Mouse (Mus musculus): ENCODE data around the gene S1pr1. TPM values are rescaled to one million over a fixed set of nuclear protein-coding genes. Genes with fewer than 3 reads are reported as not detected.

The S1pr1 gene
- polyA plus RNA-seq (2014; fragmentation: Nextera tagmentation; extraction: Ambion mirVana): 13.8 and 14.1 TPM in 2 replicates

DNA sequence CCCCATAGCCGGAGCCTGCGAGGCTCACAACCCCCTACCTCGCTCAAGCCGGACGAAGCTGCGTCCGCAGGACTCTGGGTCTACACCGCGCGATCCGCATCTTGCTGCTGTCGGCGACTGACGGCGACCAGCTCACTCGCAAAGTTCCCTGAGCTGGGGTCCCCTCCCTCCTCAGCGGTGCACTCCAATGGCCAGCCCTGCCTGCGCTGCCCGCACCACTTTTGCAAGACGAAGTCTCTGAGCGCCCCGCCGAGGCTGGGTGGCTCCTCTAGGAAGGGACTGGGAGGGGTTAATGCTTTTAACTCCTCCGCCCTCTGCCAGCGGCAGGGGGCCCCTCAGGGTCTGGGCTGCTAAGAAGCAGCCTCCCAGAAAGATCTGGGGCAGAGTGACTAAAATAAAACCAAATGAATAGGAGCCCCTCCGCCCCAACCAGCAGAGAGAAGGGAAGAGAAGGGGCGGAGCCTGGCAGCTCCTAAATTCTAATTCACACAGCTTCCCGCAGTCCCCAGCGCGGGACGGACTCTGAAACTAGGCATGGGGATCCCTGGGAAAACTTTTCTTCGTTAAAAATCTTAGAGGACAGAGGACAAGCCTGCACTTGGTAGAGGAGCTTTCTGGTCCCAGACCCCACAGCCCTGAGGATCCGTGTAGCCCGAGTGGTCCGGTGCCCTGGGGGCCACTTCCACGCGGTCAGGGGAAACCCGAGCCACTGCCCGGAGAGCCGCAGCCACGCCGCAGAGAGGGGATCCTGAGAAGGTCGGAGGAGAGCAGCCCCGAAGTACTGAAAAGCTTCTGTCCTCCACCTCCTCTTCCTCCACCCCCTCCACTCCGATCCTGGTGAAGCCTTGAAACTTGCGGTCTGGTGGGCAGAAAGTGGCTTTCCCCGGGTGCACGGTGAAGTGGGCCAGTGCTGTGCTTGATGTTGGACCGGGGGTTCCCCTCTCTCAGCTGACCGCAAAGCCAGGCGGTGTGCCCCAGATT lies at the start of gene S1pr1:
Gene S1pr1 (minus strand): TSS at position 402 of the 981 bp plus-strand sequence.
- peak within 1 kb of the TSS; percentile 48 for H3K4me3 ChIP-seq (ENCODE audit: low read depth, low read length)
- WGBS: under 1% methylated on average over 51 of the region's 51 CpGs
- H3K4me1 ChIP-seq (replicated peaks; ENCODE audit: control insufficient read depth, insufficient read depth, low read length): 0 out of 2 replicates have a peak, but pooled peaks cover 2% of the 10 kb centered on the region
- H3K9me3 ChIP-seq (ENCODE audit: control insufficient read depth, low read length): no peaks in the 10 kb centered on the region
- H3K4me2 ChIP-seq (replicated peaks; ENCODE audit: low read depth, low read length): peak within 1 kb of the TSS; percentile 82
- DNase-seq (ENCODE audit: low spot score) (peak; percentile 83), ATAC-seq (ENCODE audit: low FRiP score) (peak; percentile 92)
- peak within 1 kb of the TSS; percentile 68 for H3K9ac ChIP-seq (ENCODE audit: low read depth, low read length)
- no peaks in the 10 kb centered on the region for H3K36me3 ChIP-seq (ENCODE audit: control insufficient read depth, insufficient read depth, low read length)
- 0 out of 2 replicates have a peak, but pooled peaks cover 2% of the 10 kb centered on the region for H3K27me3 ChIP-seq (ENCODE audit: control insufficient read depth, insufficient read depth, low read length)
- peak within 1 kb of the TSS; percentile 58; the same call in 1 of the 2 replicates for H3K27ac ChIP-seq (ENCODE audit: low read depth, low read length)

DNA sequence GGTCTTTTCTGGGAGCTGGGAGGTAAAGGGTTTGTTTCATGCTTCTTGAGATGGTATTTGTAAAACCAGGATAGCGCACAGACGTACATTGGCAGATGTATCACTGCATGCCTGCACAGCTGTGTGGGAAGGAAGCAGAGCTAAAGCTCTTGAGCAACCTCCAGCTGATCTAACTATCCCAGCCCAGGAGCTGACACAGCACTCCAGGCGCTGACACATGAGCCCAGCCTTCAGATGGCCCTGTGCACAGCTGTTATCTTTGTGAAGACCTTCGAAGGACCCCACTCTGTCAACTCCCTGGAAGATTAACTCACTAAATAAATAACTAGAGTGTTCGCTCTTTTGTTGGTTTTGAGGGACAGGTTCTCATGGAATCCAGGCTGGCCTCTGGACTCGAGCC lies 48.4 kb upstream of the S1pr1 start:
- Histone ChIP-seq H3K9ac (ENCODE audit: low read depth, low read length) (no peak overlapping the region), H3K9me3 (ENCODE audit: control insufficient read depth, low read length) (no peaks in the 10 kb centered on the region), H3K4me2 (replicated peaks; ENCODE audit: low read depth, low read length) (no peak overlapping the region), H3K4me1 (replicated peaks; ENCODE audit: control insufficient read depth, insufficient read depth, low read length) (no peaks in the 10 kb centered on the region), H3K27me3 (ENCODE audit: control insufficient read depth, insufficient read depth, low read length) (no peaks in the 10 kb centered on the region), H3K4me3 (ENCODE audit: low read depth, low read length) (no peak overlapping the region), H3K27ac (ENCODE audit: low read depth, low read length) (no peak overlapping the region), H3K36me3 (ENCODE audit: control insufficient read depth, insufficient read depth, low read length) (no peaks in the 10 kb centered on the region)
- ATAC-seq (ENCODE audit: low FRiP score) (no peak), DNase-seq (ENCODE audit: low spot score) (no peak)
- WGBS: 64% methylated on average over 6 of the region's 6 CpGs

DNA sequence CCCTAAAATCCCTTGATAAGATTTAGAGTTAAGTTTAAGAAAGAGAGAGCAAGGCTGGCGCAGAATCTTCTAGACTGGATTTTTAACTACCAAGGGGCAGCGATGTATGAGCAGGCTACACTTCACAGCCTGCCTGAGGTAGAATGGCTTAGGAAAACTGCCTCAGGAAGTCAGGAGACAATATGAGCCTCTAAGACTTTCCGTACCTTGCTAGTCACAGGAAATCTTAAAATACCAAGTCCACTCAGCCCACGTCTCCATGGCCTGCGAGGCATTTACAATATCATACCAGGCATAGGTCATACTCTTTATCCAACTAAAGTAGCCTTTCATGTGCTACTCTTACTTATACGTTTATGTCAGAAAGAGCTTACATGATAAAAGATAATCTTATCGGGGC lies 48.0 kb upstream of the S1pr1 start:
- WGBS: 79% methylated on average over 7 of the region's 7 CpGs
- H3K4me3 ChIP-seq (ENCODE audit: low read depth, low read length): no peak overlapping the region
- H3K27me3 ChIP-seq (ENCODE audit: control insufficient read depth, insufficient read depth, low read length): no peaks in the 10 kb centered on the region
- ATAC-seq (ENCODE audit: low FRiP score) (no peak), DNase-seq (ENCODE audit: low spot score) (no peak)
- no peak overlapping the region for H3K9ac ChIP-seq (ENCODE audit: low read depth, low read length)
- no peak overlapping the region for H3K4me2 ChIP-seq (replicated peaks; ENCODE audit: low read depth, low read length)
- H3K4me1 ChIP-seq (replicated peaks; ENCODE audit: control insufficient read depth, insufficient read depth, low read length): no peaks in the 10 kb centered on the region
- H3K27ac ChIP-seq (ENCODE audit: low read depth, low read length): no peak overlapping the region
- H3K36me3 ChIP-seq (ENCODE audit: control insufficient read depth, insufficient read depth, low read length): no peaks in the 10 kb centered on the region
- H3K9me3 ChIP-seq (ENCODE audit: control insufficient read depth, low read length): no peaks in the 10 kb centered on the region

DNA sequence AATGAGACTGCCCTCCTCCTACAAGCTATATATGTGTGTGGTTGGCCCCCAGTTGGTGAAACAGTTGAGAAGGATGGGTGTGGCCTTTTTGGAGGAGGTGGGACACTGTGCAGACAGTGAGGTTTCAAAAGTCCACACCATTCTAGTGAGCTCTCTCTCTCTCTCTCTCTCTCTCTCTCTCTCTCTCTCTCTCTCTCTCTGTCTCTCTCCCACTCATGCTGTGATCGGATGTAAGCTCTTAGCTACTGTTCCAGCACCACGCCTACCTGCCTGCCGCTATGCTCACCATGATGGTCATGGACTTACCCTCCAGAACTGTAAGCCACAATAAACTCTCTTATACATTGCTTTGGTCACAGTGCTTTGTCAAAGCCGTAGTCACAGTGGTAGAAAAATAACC lies 44.8 kb upstream of the S1pr1 start:
- DNase-seq (ENCODE audit: low spot score) (no peak), ATAC-seq (ENCODE audit: low FRiP score) (no peak)
- Histone ChIP-seq H3K27ac (ENCODE audit: low read depth, low read length) (no peak overlapping the region), H3K4me1 (replicated peaks; ENCODE audit: control insufficient read depth, insufficient read depth, low read length) (no peaks in the 10 kb centered on the region), H3K9me3 (ENCODE audit: control insufficient read depth, low read length) (no peaks in the 10 kb centered on the region), H3K4me3 (ENCODE audit: low read depth, low read length) (no peak overlapping the region), H3K27me3 (ENCODE audit: control insufficient read depth, insufficient read depth, low read length) (no peaks in the 10 kb centered on the region), H3K36me3 (ENCODE audit: control insufficient read depth, insufficient read depth, low read length) (no peaks in the 10 kb centered on the region), H3K9ac (ENCODE audit: low read depth, low read length) (no peak overlapping the region), H3K4me2 (replicated peaks; ENCODE audit: low read depth, low read length) (no peak overlapping the region)
- 93% methylated on average over 4 of the region's 4 CpGs for WGBS

DNA sequence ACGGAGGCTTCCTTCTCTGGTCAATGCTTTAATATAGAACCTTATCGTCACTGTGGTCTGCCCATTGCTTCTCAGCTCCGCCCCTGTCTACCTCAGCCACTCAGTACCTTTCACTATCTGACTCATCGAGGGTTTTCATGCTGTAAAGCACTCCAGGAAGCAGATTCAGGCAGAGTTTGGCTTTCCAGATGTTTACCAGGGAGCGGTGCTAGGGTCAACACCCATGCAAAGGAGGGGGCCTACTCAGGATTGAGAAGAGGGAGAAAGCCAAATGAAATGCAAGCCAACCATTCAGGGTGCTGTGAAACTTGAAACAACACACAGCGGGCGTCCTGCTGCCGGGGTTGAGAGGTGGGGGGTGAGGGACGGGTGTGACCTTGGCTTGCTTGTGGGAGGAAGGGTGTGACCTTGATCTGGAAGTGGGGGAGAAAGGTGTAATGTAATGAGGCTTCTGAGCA lies 43.6 kb upstream of the S1pr1 start:
- Histone ChIP-seq H3K36me3 (ENCODE audit: control insufficient read depth, insufficient read depth, low read length) (no peaks in the 10 kb centered on the region), H3K4me1 (replicated peaks; ENCODE audit: control insufficient read depth, insufficient read depth, low read length) (no peaks in the 10 kb centered on the region), H3K9ac (ENCODE audit: low read depth, low read length) (no peak overlapping the region), H3K4me3 (ENCODE audit: low read depth, low read length) (no peak overlapping the region), H3K4me2 (replicated peaks; ENCODE audit: low read depth, low read length) (no peak overlapping the region), H3K9me3 (ENCODE audit: control insufficient read depth, low read length) (no peaks in the 10 kb centered on the region), H3K27ac (ENCODE audit: low read depth, low read length) (no peak overlapping the region), H3K27me3 (ENCODE audit: control insufficient read depth, insufficient read depth, low read length) (no peaks in the 10 kb centered on the region)
- 17% methylated on average over 9 of the region's 9 CpGs for WGBS
- ATAC-seq (ENCODE audit: low FRiP score) (no peak), DNase-seq (ENCODE audit: low spot score) (no peak)

DNA sequence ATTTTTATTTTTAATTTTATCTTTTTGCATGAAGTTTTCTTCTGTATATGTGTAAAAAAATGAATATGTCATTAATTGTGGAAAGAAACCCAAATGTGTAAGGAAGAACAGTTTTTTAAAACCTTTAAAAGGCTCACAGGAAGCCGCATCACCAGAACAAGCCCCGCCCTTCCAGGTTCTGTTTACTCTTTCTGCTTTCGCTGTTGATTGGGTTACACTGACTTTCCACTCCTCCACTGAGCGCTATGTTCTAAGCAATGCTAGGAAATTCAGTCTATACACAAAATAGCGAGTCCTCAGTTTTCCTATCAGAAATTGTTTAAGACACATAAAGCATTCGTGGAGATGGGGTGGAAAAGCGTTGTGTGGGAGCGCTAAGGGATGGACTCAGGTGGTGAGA lies 39.6 kb upstream of the S1pr1 start:
- no peaks in the 10 kb centered on the region for H3K9me3 ChIP-seq (ENCODE audit: control insufficient read depth, low read length)
- no peak overlapping the region for H3K4me3 ChIP-seq (ENCODE audit: low read depth, low read length)
- no peak overlapping the region for H3K9ac ChIP-seq (ENCODE audit: low read depth, low read length)
- DNase-seq (ENCODE audit: low spot score): no peak
- H3K27me3 ChIP-seq (ENCODE audit: control insufficient read depth, insufficient read depth, low read length): no peaks in the 10 kb centered on the region
- no peaks in the 10 kb centered on the region for H3K4me1 ChIP-seq (replicated peaks; ENCODE audit: control insufficient read depth, insufficient read depth, low read length)
- WGBS: 54% methylated on average over 8 of the region's 8 CpGs
- no peak for ATAC-seq (ENCODE audit: low FRiP score)
- no peak overlapping the region for H3K4me2 ChIP-seq (replicated peaks; ENCODE audit: low read depth, low read length)
- H3K36me3 ChIP-seq (ENCODE audit: control insufficient read depth, insufficient read depth, low read length): no peaks in the 10 kb centered on the region
- no peak overlapping the region for H3K27ac ChIP-seq (ENCODE audit: low read depth, low read length)

DNA sequence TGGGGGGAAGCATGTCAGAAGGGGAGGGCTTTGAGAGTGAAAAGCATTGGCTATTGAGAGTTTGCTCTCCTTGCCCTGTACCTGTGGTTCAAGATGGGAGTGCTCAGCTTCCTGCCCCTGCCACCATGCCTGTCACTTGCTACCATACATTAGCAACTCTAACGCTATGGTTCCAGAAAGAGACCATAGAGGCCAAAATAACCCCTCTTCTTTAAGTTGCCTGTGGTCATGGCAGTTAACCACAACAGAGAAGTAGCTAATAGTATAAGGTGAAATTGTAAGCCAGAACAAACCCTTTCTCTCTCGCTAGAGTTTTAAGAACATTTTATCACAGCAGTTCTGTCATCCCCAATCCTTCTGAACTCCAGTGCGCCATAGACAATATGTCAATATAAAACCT lies 35.5 kb upstream of the S1pr1 start:
- Histone ChIP-seq H3K4me1 (replicated peaks; ENCODE audit: control insufficient read depth, insufficient read depth, low read length) (no peaks in the 10 kb centered on the region), H3K4me2 (replicated peaks; ENCODE audit: low read depth, low read length) (no peak overlapping the region), H3K4me3 (ENCODE audit: low read depth, low read length) (no peak overlapping the region), H3K9ac (ENCODE audit: low read depth, low read length) (no peak overlapping the region), H3K27ac (ENCODE audit: low read depth, low read length) (no peak overlapping the region), H3K36me3 (ENCODE audit: control insufficient read depth, insufficient read depth, low read length) (no peaks in the 10 kb centered on the region), H3K9me3 (ENCODE audit: control insufficient read depth, low read length) (no peaks in the 10 kb centered on the region), H3K27me3 (ENCODE audit: control insufficient read depth, insufficient read depth, low read length) (no peaks in the 10 kb centered on the region)
- ATAC-seq (ENCODE audit: low FRiP score) (no peak), DNase-seq (ENCODE audit: low spot score) (no peak)
- 92% methylated on average over 3 of the region's 3 CpGs for WGBS

DNA sequence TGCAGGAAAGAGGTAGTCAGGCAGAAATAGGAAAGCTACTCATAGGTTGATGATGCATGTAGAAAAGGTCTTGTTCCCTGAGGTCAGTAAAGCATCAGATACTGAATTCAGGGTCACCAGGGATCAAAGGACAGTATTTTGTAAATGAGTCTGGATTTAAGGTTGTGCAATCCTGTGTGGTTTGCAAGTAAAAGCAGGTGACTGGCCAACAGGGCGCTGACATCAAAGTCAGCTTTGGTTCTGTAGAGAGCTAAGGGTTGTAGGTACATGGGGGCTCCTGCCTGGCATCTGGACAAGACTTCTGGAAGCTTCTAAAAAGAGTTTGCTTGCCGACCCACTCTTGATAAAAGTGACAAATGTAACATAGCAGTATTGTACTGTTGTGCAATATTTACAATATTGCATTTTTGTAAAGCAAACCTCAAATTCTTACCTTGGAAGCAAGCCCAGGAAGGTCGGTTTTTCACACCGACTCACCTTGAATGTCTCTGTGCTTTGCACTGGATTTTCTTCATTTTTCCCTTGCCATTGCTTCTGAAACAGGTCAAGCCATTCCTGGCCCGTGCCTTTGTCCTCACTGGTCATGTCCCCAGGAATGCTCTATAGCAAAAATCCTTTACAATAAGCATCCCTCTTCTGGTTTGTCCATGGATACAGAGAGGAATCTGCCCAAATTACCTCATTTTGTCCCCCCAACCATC lies 33.6 kb upstream of the S1pr1 start:
- no peak for ATAC-seq (ENCODE audit: low FRiP score)
- Histone ChIP-seq H3K9me3 (ENCODE audit: control insufficient read depth, low read length) (no peaks in the 10 kb centered on the region), H3K36me3 (ENCODE audit: control insufficient read depth, insufficient read depth, low read length) (no peaks in the 10 kb centered on the region), H3K9ac (ENCODE audit: low read depth, low read length) (no peak overlapping the region), H3K27me3 (ENCODE audit: control insufficient read depth, insufficient read depth, low read length) (no peaks in the 10 kb centered on the region), H3K27ac (ENCODE audit: low read depth, low read length) (no peak overlapping the region), H3K4me2 (replicated peaks; ENCODE audit: low read depth, low read length) (no peak overlapping the region), H3K4me3 (ENCODE audit: low read depth, low read length) (no peak overlapping the region), H3K4me1 (replicated peaks; ENCODE audit: control insufficient read depth, insufficient read depth, low read length) (no peaks in the 10 kb centered on the region)
- WGBS: 82% methylated on average over 5 of the region's 5 CpGs
- DNase-seq (ENCODE audit: low spot score): no peak

Data from hindbrain, embryonic 11.5 days (tissue).